Mouse (Mus musculus) lung, postnatal 14 days (tissue): ENCODE results near the gene Slc35a1.
"Not testable (repeated sequence)": the region's sequence is repeated elsewhere in the genome, so short reads cannot be mapped to it uniquely, and the experiment has no call there.

ENCODE experiments used
- DNase-seq: peaks from one replicate; pipeline ENCODE4 v3.0.0; 2021

Gene Slc35a1

DNA sequence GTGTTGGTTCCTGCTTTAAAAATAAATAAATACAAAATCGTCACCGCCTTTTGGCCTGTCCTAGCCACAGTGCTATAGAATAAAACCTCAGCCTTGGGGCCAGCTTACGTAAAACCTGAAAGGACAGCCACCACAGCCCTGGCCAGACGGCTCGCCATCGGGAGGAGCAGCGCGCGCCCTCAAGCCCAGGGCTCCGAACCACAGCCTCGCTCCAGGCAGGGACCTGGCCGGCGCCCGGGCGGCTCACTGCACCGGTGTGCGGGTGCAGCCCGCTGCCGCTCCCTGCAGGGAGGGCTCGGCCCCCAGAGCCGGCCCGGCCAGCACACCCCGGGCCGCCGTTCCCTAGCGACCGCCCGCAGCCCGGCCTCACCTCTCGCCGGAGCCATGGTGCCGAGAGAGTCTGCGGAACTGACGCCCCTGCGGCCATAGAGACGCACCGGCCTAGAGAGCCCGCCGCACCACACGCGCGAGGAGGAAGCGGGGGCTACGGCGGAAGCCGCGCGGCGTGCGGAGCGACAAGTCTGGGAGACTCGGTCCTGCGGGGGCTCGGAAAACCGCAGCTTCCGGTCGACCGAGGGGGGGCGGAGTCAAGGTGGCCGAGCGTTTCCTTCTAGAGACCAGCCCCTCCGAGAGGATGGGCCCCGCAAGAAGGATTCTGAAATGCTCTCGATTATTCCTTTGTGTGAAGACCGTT lies at the start of gene Slc35a1:
Gene Slc35a1, minus strand, starts transcription at position 565 of the 694 bp plus-strand sequence.
- DNase-seq, result peak; percentile 92

DNA sequence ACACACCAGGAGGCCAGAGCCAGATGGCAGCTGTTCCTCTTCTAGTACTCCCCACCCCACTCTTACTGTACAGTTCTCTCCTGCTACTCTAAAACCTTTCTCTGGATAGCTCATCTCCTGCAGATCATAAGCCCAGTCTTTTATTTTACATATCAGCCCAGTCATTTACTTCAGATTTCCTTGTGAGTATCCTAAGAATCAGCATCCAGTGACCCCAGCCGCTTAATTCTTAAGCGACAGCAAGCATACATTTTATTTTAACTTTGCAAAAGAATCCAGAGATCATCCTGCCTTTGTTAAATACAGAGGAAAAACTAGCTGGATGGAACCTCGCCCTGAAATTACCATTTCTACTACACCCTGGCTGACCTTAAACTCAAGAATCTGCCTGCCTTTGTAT lies 47.2 kb upstream of the Slc35a1 start:
- no peak for DNase-seq

DNA sequence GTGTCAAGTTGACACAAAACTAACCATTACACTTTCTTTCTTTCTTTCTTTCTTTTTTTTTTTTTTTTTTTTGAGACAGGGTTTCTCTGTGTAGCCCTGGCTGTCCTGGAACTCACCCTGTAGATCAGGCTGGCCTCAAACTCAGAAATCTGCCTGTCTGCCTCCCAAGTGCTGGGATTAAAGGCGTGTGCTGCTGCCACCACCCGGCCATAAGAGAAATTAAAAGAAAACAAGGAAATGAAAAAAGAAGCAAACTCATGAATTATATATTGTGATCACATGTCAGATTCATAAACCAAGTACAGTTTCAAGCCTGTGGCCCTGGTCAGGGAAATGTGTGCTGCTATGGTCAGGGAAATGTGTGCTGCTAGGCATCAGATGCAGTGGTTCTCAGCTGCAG lies 46.2 kb upstream of the Slc35a1 start:
- not testable (repeated sequence) for DNase-seq

DNA sequence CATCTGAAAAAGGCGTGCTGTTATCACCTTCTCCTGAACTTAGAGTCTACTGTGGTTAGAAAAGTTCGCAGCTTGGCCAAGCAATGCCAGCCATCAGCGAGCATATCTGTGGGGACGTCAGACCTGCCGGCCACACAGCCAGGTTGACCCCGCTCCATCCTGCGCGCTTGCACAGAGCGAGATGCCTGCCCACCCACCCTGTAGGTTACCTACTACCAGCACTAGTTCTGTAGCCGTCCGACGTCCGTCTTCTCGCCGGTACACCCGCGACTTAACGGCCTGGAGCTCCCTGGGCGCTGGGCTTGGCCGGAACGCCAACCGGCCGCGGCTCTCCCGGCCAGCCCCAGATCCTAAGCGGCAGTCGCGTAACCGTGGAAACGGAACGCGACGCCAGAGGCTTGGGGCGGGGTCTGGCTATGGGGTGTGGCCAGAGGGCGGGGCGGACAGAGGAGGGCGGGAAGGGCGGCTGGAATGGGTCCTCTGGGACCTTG lies 42.7 kb upstream of the Slc35a1 start, which contains the start of gene Cfap206:
Gene Cfap206, minus strand, starts transcription at position 356 of the 491 bp plus-strand sequence.
- peak; percentile 78 for DNase-seq

DNA sequence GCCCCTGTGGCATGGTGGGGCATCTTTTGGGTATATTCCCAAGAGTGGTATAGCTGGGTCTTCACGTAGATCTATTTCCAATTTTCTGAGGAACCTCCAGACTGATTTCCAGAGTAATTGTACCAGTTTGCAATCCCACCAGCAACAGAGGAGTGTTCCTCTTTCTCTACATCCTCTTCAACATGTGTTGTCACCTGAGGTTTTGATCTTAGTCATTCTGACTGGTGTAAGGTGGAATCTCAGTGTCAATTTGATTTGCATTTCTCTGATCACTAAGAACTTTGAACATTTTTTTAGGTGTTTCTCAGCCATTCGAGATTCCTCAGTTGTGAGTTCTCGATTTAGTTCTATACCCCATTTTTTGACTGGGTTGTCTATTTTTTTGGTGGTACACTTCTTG lies 38.5 kb upstream of the Slc35a1 start:
- not testable (repeated sequence) for DNase-seq

DNA sequence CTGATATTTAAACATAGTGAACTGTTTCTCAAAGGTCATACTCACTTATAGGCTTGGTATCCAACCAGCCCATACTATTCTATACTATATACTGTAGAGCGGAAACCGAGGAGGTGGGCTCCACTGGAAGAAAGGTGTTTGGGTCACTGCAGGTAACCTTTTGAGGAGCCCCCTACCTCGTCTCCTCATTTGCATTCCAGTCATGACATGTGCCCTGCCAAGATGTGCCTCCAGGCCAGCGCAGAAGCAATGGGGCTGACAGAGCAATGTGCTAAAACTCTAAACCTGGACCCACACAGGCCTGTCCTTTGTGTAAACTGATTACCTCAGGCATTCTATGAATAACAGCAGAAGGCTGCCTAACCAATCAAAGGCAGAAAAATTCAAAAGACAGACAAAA lies 37.1 kb upstream of the Slc35a1 start:
- no peak for DNase-seq

DNA sequence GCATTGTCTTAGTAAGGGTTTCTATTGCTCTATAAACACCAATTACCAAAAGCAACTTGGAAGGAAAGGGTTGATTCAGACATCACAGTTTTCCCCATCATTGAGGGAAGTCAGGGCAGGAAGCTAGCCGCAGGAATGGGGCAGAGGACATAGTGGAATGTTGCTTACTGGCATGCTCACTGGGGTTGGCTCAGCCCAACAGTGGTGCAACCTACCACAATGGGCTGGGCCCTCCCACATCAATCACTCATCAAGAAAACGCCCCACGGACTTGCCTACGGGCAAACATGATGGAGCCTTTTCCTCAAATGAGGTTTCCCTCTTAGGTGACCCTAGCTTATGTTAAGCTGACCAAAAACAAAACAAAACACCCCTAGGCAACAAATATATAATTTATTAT lies 35.9 kb upstream of the Slc35a1 start:
- DNase-seq, result no peak

DNA sequence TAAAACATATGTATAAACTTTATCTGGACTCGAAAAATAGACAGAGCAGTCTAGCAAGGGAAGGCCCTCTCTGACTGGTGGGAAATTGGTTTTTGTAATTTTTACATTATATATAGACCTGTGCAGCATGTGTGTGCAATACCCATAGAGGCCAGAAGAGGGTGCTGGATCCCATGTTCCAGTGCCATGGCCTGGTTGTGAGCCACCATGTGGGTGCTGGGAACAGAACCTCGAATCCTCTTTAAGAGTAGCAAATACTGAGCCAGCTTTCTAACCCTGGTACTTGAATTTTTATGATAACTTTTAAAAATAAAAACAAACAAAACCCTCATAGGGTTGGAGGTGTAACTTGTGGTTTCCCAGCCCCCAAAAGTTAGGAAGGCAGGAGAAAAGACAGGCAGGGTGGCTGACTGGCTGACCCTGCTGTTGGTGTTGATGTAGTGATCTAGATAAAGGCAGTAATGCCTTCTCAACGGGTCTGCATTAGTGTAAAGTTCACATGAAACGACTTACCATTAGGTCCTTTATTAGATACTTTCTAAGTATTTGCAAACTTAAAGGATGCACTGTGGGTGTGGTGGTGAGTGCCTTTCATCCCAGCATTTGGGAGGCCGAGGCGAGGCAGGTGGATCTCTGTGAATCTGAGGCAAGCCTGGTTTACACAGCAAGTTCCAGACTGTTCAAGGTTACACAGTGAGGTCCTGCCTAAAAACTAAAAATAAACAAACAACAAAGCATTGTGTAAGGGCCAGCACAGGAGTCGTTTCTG lies 33.1 kb upstream of the Slc35a1 start:
- no peak for DNase-seq

DNA sequence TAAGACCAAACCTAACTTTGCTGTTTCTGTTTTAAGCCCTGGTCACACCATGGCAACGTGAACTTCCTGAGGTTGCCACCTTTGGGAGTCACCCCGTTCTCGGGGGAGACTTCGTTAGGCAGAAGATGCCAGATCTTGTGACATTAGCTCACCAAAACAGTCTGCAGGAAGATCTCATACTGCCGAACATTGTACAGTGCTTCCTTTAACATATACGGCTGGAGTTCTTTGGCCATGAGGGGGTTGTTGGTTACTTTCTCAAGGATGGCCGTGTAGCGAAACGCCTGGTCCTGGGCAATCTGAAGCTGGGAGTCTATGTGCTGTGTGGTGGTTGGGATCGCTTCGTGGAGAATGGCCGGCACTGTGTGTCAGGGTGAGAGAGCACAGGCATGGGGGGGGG lies 32.2 kb upstream of the Slc35a1 start:
- DNase-seq, result no peak

DNA sequence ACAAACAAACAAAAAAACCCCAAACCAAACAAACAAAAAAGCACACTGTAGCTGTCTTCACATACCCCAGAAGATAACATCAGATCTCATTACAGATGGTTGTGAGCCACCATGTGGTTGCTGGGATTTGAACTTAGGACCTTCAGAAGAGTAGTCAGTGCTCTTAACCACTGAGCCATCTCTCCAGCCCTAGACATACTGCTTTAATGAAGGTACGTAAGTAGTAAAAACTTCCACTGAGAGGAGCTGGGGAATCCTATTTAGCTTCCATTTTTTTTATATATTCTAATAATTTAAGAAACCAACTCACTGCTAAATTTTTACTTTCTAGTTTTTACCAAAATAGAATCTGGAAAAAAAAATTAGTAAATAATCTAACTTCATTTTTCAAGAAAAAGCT lies 27.8 kb upstream of the Slc35a1 start:
- no peak for DNase-seq

DNA sequence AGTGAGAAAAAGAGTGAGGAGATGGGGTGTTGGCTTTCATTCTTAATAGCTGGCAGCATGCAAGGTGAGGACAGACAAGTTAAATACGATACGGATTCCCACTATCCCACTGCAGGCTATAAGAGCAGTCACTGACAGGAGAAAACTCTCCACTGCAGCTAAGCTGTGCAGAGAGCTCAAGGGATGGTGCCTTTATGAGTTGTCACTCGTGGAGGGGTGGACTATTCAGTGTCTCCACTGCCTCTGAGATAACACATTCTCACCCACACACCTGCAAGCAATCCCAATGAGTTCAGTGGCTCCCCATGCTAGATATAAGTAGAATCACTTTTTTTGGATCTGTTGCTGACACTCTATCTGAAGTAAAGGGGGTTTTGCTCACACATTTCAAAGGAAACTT lies 20.9 kb upstream of the Slc35a1 start:
- DNase-seq, result no peak

DNA sequence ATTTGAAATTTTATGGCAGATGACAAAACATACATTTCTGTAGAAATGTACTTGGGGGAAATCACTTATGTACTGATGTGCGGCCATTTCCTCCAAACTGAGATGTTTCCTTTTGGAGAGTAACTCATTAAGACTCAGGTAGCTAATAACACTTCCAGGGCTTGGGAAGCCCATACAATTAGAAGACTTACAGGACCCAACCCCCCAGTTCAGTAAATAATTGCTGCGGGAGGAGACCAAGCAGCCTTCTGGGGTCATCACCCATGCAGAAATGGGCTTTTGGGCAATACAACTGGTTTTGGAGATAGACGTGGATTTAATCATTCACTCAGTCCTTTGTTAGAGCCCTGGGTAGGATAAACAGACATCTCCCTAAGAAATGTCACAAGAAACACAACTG lies 20.0 kb upstream of the Slc35a1 start:
- DNase-seq, result no peak

DNA sequence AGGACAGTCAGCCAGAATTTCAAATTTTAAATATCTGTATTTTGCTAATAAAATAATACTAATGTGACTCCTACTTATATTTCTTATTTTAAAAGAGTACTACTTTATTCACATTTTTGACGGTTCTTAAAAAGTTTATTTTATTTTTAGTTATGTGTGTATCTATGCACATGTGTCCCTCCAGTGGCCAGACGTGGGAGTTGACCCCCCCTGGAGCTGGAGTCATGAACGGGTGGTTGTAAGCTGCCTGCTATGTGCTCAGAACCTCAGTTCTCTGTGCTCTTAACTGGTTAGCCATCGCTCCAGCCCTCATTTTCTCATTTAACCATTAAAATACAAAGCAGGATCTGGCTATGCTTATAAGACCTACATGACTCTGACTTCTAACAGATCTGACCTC lies 15.8 kb upstream of the Slc35a1 start:
- DNase-seq, result no peak

DNA sequence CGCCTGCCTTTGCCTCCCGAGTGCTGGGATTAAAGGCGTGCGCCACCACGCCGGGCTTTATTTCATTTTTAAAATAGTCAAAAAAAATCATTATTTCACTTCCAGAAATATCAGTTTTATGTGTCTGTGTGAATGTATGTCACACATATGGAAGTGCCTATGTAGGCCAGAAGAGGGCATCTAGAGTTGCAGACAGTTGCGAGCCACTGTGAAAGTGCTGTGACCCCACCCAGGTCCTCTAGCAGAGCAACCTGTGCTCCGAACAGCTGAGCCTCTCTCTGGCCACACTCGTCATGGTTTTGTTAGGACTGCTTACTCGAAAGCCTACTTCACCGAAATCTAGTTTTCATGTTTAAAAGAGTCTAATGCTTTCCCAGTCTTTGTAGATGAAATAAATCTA lies 15.0 kb upstream of the Slc35a1 start:
- no peak for DNase-seq

DNA sequence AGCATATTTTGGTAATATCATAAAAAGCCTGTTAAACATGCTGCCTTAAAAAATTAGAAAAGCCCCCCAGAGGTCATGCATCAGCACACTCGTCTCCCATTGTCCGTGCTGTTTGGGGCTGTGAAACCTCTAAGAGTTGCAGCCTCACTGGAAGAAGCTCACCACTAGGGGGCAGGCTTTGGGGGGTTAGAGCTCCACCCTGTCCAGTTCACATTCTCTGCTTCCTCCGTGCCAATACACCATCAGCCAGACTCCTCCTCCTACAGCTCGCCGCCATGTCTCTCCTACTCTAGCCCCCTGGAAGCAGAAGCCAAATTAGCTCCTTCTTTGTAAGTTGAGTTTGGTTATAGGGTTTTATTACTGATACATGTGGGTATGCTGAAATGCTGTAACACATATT lies 14.3 kb upstream of the Slc35a1 start:
- peak; percentile 79 for DNase-seq

DNA sequence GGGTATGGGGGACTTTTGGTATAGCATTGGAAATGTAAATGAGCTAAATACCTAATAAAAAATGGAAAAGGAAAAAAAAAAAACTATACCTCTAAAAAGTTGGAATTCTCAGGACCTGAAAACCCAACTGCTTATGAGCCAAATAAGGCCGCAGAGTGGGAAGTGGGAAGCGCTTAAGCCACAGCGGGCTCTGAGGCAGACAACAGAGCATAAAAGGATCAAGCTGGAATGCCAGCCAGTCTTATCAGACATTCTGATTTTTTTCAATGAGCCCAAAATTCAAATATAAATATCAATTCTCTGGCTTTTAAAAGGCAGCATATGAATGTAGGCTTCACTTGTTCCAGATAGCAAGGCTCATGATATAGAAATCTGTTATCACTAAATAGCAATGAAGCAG lies 783 bp upstream of the Slc35a1 start:
- no peak for DNase-seq

DNA sequence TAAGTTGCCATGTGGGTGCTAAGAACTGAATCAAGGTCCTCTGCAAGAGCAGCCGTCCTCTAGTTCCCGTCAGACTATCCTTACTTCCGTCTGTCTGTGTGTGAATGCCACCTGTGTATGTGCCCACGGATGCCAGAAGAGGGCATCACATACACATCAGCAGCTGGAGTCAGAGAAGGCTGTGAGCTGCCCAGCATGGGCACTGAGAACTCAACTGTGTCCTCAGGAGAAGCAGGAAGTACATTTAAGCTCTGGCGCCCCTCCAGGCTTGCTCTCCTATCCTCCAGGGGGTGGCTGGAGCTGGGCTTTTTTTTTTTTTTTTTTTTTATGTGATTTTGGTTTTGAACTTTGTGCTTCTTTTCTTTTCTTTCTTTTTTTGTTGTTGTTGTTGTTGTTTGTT lies 6.7 kb downstream of the Slc35a1 start:
- no peak for DNase-seq

DNA sequence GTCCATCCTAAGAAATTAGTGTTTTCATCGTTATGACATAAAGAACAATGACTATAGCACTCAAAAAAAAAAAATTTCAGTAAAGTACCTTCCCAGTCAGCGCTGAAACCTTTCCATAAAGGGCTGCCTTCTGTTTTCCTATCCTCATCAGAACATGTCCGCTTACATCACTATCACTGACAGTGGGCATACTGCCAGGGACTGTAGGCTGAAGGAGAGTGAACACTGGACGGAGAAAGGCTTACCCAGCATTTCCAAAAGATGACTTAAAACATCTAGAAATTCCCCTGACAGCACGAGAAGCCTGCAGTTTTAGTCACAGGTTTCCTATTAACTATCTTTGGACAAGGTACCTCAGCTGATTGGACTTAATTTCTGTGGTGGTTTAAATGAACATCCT lies 13.5 kb downstream of the Slc35a1 start:
- peak; percentile 37 for DNase-seq

DNA sequence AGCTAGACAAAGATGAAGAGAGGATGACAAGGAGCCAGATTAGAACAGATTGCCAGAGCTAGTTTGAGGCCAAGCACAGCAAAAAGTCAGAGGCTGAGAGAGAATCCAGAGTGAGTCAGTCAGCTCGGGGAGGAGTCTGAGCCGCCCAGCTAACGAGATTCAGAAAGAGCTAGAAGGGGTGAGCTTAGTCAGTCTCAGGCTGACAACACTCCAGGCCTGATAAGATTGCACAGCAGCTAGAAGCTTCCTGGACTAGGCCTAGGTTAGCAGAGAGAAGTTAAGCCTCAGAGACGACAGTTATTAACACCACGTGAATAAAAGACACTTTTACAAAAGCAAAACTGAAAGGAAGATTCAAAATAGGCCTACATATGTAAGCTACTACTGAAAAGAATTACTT lies 19.3 kb downstream of the Slc35a1 start:
- DNase-seq, result no peak

DNA sequence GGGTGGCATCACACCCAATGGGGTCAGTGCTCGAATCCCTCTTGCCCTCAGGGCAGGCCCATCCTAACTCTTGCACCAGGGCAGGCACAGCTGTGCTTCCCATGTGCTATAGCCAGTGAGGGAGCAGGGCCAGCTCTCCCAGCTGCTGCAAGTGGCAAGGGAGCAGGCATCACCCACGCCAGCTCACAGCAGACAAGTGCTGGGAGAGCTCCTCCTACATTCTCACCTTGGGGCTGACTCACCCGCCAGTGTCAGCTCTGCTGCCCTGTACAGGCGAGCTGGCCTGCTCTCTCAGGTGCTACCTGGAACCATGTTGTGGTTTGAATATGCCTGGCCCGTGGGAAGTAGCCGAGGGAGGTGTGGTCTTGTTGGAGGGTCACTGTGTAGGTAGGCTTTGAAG lies 25.3 kb downstream of the Slc35a1 start:
- no peak for DNase-seq

DNA sequence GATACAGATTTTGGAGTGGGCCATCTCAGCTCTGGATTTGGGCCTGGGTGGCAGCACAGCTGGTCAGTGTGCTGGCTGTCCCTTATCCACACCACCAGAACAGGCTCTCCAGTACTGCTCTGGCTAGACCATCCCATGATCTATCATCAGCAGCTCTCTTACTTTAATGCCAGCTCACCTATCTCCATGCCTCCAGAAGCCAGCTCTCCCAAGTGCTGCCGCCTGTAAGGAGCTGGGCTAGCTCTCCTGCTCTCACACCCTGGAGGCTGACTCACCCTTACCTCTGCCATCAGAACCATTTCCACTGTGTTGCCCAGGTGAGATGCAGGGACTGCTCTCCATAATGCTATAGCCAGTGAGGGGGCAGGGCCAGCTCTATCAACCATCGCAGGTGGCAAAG lies 25.7 kb downstream of the Slc35a1 start:
- DNase-seq, result no peak

DNA sequence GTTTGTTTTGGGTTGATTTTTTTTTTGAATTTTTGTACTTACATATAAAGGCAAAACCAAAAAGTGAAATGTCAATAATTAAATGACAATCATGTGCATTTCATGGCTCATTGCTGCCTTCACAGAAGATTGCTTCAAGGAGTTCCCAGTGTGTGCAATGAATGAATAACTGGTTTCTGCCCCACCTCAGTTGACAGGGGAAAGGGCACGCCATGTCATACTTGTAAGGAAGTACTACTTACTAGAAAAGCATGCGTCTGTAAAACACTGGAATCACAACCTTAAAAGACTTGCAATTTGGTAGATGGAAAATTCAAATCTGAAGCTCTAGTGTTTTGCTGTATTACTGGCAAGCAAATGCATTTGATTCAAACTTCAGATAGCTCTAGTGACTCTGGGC lies 28.2 kb downstream of the Slc35a1 start:
- no peak for DNase-seq

DNA sequence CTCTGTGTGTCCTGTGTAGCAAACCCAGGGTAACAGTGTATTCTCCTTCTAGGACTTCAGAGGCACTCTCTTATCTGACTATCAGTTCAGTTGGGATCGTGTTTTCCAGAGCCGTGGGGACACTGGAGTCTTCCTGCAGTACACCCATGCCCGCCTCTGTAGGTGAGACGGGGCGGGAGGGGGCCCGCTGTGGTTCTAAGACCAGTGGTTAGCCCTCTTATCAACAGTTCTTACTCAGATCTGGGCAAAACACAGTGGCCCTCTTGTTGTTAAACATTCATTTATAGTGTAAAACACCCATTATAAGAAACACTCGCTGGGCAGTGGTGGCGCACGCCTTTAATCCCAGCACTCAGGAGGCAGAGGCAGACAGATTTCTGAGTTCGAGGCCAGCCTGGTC lies 31.1 kb downstream of the Slc35a1 start:
- DNase-seq, result no peak

DNA sequence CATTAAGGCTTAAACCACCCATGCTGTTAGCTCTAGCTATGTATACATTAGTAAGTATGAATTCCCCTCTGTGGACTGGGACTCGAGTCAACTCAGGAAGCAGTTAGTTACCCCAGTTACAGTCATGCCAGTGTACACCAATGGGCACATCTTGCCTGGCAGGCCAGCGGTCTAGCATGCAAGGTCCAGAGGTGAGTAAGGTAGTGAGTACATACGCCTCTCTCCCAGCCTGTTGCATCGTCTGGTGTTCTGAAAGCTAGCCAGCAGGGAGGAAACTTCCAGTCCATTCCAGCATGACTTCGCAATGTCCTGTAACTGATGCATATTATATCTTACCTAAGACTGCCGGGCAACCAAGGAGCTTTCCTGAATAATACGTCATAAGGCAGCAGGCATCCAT lies 34.1 kb downstream of the Slc35a1 start:
- DNase-seq, result no peak

DNA sequence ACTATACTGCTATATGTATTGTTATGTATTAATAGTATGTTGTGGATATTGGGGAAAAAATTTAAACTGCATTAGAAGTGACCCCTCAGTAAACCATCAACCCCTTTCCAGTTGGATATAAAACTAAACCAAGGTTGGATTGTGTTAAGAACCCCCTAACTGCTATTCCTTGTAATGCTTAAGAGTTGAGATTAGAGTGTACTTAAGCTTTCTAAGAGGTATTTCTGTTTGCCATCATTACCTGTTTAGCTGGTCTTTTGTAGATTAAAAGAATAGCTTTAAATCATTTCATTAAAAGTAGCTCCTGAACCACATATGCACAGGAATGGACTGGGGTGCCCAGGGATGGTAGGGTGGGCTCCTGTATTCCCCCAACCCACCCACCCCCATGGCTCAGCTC lies 42.5 kb downstream of the Slc35a1 start:
- DNase-seq, result no peak
